Mouse (Mus musculus): Measurements from ENCODE around the gene Calu. TPM values are rescaled to one million over a fixed set of nuclear protein-coding genes. Genes with fewer than 3 reads are reported as not detected.
A peak's percentile ranks its signal among the peaks of the same experiment; 100 is the strongest.
"Not testable (repeated sequence)": the region's sequence is repeated elsewhere in the genome, so short reads cannot be mapped to it uniquely, and the experiment has no call there.

The Calu gene
- polyA plus RNA-seq, 1 experiment from 2014 or later = 156 TPM

- H3K4me3 ChIP-seq = no peak overlapping the region
- no peak for ATAC-seq (replicated peaks)
- H3K4me2 ChIP-seq = no peak overlapping the region
- H3K4me1 ChIP-seq = no peaks in the 10 kb centered on the region
- H3K36me3 ChIP-seq (replicated peaks) = no peaks in the 10 kb centered on the region
- H3K27me3 ChIP-seq (replicated peaks) = no peaks in the 10 kb centered on the region
- no peak overlapping the region for H3K27ac ChIP-seq
- H3K9ac ChIP-seq = no peak overlapping the region
- WGBS = 83% methylated on average over 4 of the region's 4 CpGs
- no peaks in the 10 kb centered on the region for H3K9me3 ChIP-seq
Measured at GRCm38 (mm10) chr6:29322735-29323134, 25.1 kb upstream of the Calu start.

- no peak overlapping the region for H3K4me3 ChIP-seq
- no peaks in the 10 kb centered on the region for H3K36me3 ChIP-seq (replicated peaks)
- no peak overlapping the region for H3K27ac ChIP-seq
- no peaks in the 10 kb centered on the region for H3K27me3 ChIP-seq (replicated peaks)
- no peak overlapping the region for H3K4me2 ChIP-seq
- H3K4me1 ChIP-seq = no peaks in the 10 kb centered on the region
- H3K9me3 ChIP-seq = no peaks in the 10 kb centered on the region
- no peak overlapping the region for H3K9ac ChIP-seq
- no peak for ATAC-seq (replicated peaks)
- WGBS = 88% methylated on average over 9 of the region's 9 CpGs
Measured at GRCm38 (mm10) chr6:29326961-29327360, 20.9 kb upstream of the Calu start.

- H3K9ac ChIP-seq = no peak overlapping the region
- 80% methylated on average over 4 of the region's 4 CpGs for WGBS
- no peaks in the 10 kb centered on the region for H3K9me3 ChIP-seq
- no peak for ATAC-seq (replicated peaks)
- H3K36me3 ChIP-seq (replicated peaks) = no peaks in the 10 kb centered on the region
- H3K27me3 ChIP-seq (replicated peaks) = no peaks in the 10 kb centered on the region
- H3K4me2 ChIP-seq = no peak overlapping the region
- H3K4me1 ChIP-seq = no peaks in the 10 kb centered on the region
- H3K27ac ChIP-seq = no peak overlapping the region
- no peak overlapping the region for H3K4me3 ChIP-seq
Measured at GRCm38 (mm10) chr6:29329514-29329913, 18.4 kb upstream of the Calu start.

GRCm38 (mm10) chr6:29346512-29346911 is 1.4 kb upstream of the Calu start:
- not testable (repeated sequence) for ATAC-seq (replicated peaks); H3K4me2 ChIP-seq; H3K9ac ChIP-seq; H3K9me3 ChIP-seq; H3K27me3 ChIP-seq (replicated peaks); H3K36me3 ChIP-seq (replicated peaks); H3K27ac ChIP-seq; H3K4me3 ChIP-seq
- WGBS = 93% methylated on average over 2 of the region's 2 CpGs
- H3K4me1 ChIP-seq = peaks cover 15% of the 10 kb centered on the region

- peak overlapping the region; percentile 84 for H3K4me3 ChIP-seq
- H3K36me3 ChIP-seq (replicated peaks) = no peaks in the 10 kb centered on the region
- no peaks in the 10 kb centered on the region for H3K9me3 ChIP-seq
- peaks cover 15% of the 10 kb centered on the region for H3K4me1 ChIP-seq
- ATAC-seq (replicated peaks) = no peak
- H3K9ac ChIP-seq = peak overlapping the region; percentile 58
- peak overlapping the region; percentile 83 for H3K27ac ChIP-seq
- peak overlapping the region; percentile 81 for H3K4me2 ChIP-seq
- no peaks in the 10 kb centered on the region for H3K27me3 ChIP-seq (replicated peaks)
- 36% methylated on average over 7 of the region's 7 CpGs for WGBS
Measured at GRCm38 (mm10) chr6:29347189-29347588, 680 bp upstream of the Calu start.

- ATAC-seq (replicated peaks) = no peak
- H3K4me1 ChIP-seq = peaks cover 15% of the 10 kb centered on the region
- no peaks in the 10 kb centered on the region for H3K36me3 ChIP-seq (replicated peaks)
- H3K27me3 ChIP-seq (replicated peaks) = no peaks in the 10 kb centered on the region
- H3K9ac ChIP-seq = peak overlapping the region; percentile 80
- H3K27ac ChIP-seq = peak overlapping the region; percentile 75
- under 1% methylated on average over 15 of the region's 15 CpGs for WGBS
- peak overlapping the region; percentile 84 for H3K4me3 ChIP-seq
- peak overlapping the region; percentile 74 for H3K4me2 ChIP-seq
- H3K9me3 ChIP-seq = no peaks in the 10 kb centered on the region
Measured at GRCm38 (mm10) chr6:29348371-29348724, 479 bp downstream of the Calu start.

GRCm38 (mm10) chr6:29351613-29352012 is 3.7 kb downstream of the Calu start:
- Histone ChIP-seq H3K27me3 (replicated peaks) (no peaks in the 10 kb centered on the region), H3K4me3 (no peak overlapping the region), H3K4me2 (no peak overlapping the region), H3K36me3 (replicated peaks) (no peaks in the 10 kb centered on the region), H3K9ac (no peak overlapping the region), H3K9me3 (no peaks in the 10 kb centered on the region), H3K27ac (no peak overlapping the region), H3K4me1 (peaks cover 15% of the 10 kb centered on the region)
- ATAC-seq (replicated peaks) = no peak

GRCm38 (mm10) chr6:29352816-29353215 is 4.9 kb downstream of the Calu start:
- H3K36me3 ChIP-seq (replicated peaks) = peaks cover 5% of the 10 kb centered on the region; the same call in 1 of the 2 replicates
- no peaks in the 10 kb centered on the region for H3K9me3 ChIP-seq
- no peak for ATAC-seq (replicated peaks)
- H3K4me3 ChIP-seq = no peak overlapping the region
- H3K9ac ChIP-seq = no peak overlapping the region
- no peak overlapping the region for H3K27ac ChIP-seq
- WGBS = 53% methylated on average over 5 of the region's 5 CpGs
- H3K4me1 ChIP-seq = peaks cover 10% of the 10 kb centered on the region
- H3K4me2 ChIP-seq = no peak overlapping the region
- H3K27me3 ChIP-seq (replicated peaks) = no peaks in the 10 kb centered on the region

GRCm38 (mm10) chr6:29359386-29359785 is 11.5 kb downstream of the Calu start:
- peaks cover 8% of the 10 kb centered on the region; the same call in 1 of the 2 replicates for H3K36me3 ChIP-seq (replicated peaks)
- 97% methylated on average over 3 of the region's 3 CpGs for WGBS
- 0 out of 2 replicates have a peak, but pooled peaks cover 2% of the 10 kb centered on the region for H3K4me1 ChIP-seq
- H3K4me3 ChIP-seq = no peak overlapping the region
- H3K27me3 ChIP-seq (replicated peaks) = no peaks in the 10 kb centered on the region
- ATAC-seq (replicated peaks) = no peak
- H3K4me2 ChIP-seq = no peak overlapping the region
- H3K27ac ChIP-seq = no peak overlapping the region
- H3K9ac ChIP-seq = no peak overlapping the region
- H3K9me3 ChIP-seq = no peaks in the 10 kb centered on the region

GRCm38 (mm10) chr6:29360211-29360610 is 12.3 kb downstream of the Calu start:
- no peaks in the 10 kb centered on the region for H3K9me3 ChIP-seq
- no peak overlapping the region for H3K9ac ChIP-seq
- 91% methylated on average over 6 of the region's 6 CpGs for WGBS
- no peak overlapping the region for H3K4me2 ChIP-seq
- peaks cover 8% of the 10 kb centered on the region; the same call in 1 of the 2 replicates for H3K36me3 ChIP-seq (replicated peaks)
- no peak overlapping the region for H3K27ac ChIP-seq
- no peaks in the 10 kb centered on the region for H3K27me3 ChIP-seq (replicated peaks)
- no peak for ATAC-seq (replicated peaks)
- H3K4me1 ChIP-seq = 0 out of 2 replicates have a peak, but pooled peaks cover 2% of the 10 kb centered on the region
- H3K4me3 ChIP-seq = no peak overlapping the region

GRCm38 (mm10) chr6:29362246-29363128 is 14.6 kb downstream of the Calu start:
- Histone ChIP-seq H3K27me3 (replicated peaks) (no peaks in the 10 kb centered on the region), H3K9me3 (no peaks in the 10 kb centered on the region), H3K4me2 (no peak overlapping the region), H3K4me1 (0 out of 2 replicates have a peak, but pooled peaks cover 2% of the 10 kb centered on the region), H3K36me3 (replicated peaks) (peaks cover 11% of the 10 kb centered on the region), H3K9ac (no peak overlapping the region), H3K27ac (no peak overlapping the region), H3K4me3 (no peak overlapping the region)
- WGBS = 47% methylated on average over 7 of the region's 7 CpGs
- peak; percentile 45; the same call in 1 of the 2 replicates for ATAC-seq (replicated peaks)

- peaks cover 12% of the 10 kb centered on the region for H3K36me3 ChIP-seq (replicated peaks)
- H3K27me3 ChIP-seq (replicated peaks) = no peaks in the 10 kb centered on the region
- H3K4me3 ChIP-seq = no peak overlapping the region
- no peaks in the 10 kb centered on the region for H3K9me3 ChIP-seq
- no peak overlapping the region for H3K4me2 ChIP-seq
- 0 out of 2 replicates have a peak, but pooled peaks cover 2% of the 10 kb centered on the region for H3K4me1 ChIP-seq
- no peak overlapping the region for H3K27ac ChIP-seq
- WGBS = 80% methylated on average over 3 of the region's 3 CpGs
- ATAC-seq (replicated peaks) = no peak
- H3K9ac ChIP-seq = no peak overlapping the region
Measured at GRCm38 (mm10) chr6:29363129-29363515, 15.3 kb downstream of the Calu start.

GRCm38 (mm10) chr6:29365277-29365676 is 17.4 kb downstream of the Calu start:
- Histone ChIP-seq H3K27me3 (replicated peaks) (no peaks in the 10 kb centered on the region), H3K9ac (no peak overlapping the region), H3K36me3 (replicated peaks) (peaks cover 15% of the 10 kb centered on the region), H3K4me3 (no peak overlapping the region), H3K4me1 (0 out of 2 replicates have a peak, but pooled peaks cover 2% of the 10 kb centered on the region), H3K9me3 (no peaks in the 10 kb centered on the region), H3K27ac (no peak overlapping the region), H3K4me2 (no peak overlapping the region)
- ATAC-seq (replicated peaks) = no peak
- WGBS = 98% methylated on average over 1 of the region's 1 CpGs

All from midbrain, embryonic 15.5 days (tissue).